Mouse (Mus musculus): ENCODE measurements around the gene Msrb1.
"Not testable (repeated sequence)": the region's sequence is repeated elsewhere in the genome, so short reads cannot be mapped to it uniquely, and the experiment has no call there.

Gene Msrb1

GRCm38 (mm10) chr17:24715556-24715955, 20.9 kb upstream of the Msrb1 start:
- H3K36me3 ChIP-seq (ENCODE audit: insufficient read depth, low read length) = peaks cover 42% of the 10 kb centered on the region
- no peaks in the 10 kb centered on the region for H3K9me3 ChIP-seq (ENCODE audit: low read length)
- no peak for TF ChIP-seq CTCF (conservative IDR thresholded peaks at IDR 0.05; ENCODE audit: low read length)
- no peak for TF ChIP-seq POU5F1 (IDR thresholded peaks at IDR 0.05; ENCODE audit: borderline replicate concordance, low read length)
- TF ChIP-seq NANOG (IDR thresholded peaks at IDR 0.05; ENCODE audit: borderline replicate concordance, low read length) = no peak
- H3K4me1 ChIP-seq (replicated peaks; ENCODE audit: low read depth, low read length) = peaks cover 29% of the 10 kb centered on the region
- no peak overlapping the region for H3K4me3 ChIP-seq (replicated peaks; ENCODE audit: low read length)
- no peaks in the 10 kb centered on the region for H3K27me3 ChIP-seq (ENCODE audit: insufficient read depth, low read length)

- no peak for TF ChIP-seq CTCF (conservative IDR thresholded peaks at IDR 0.05; ENCODE audit: low read length)
- TF ChIP-seq POU5F1 (IDR thresholded peaks at IDR 0.05; ENCODE audit: borderline replicate concordance, low read length) = no peak
- no peak for TF ChIP-seq NANOG (IDR thresholded peaks at IDR 0.05; ENCODE audit: borderline replicate concordance, low read length)
- Histone ChIP-seq H3K4me3 (replicated peaks; ENCODE audit: low read length) (no peak overlapping the region), H3K27me3 (ENCODE audit: insufficient read depth, low read length) (no peaks in the 10 kb centered on the region), H3K4me1 (replicated peaks; ENCODE audit: low read depth, low read length) (peaks cover 29% of the 10 kb centered on the region), H3K36me3 (ENCODE audit: insufficient read depth, low read length) (peaks cover 48% of the 10 kb centered on the region), H3K9me3 (ENCODE audit: low read length) (no peaks in the 10 kb centered on the region)
Observed at GRCm38 (mm10) chr17:24716166-24716682, 20.2 kb upstream of the Msrb1 start.

- H3K4me1 ChIP-seq (replicated peaks; ENCODE audit: low read depth, low read length) = peaks cover 46% of the 10 kb centered on the region
- no peaks in the 10 kb centered on the region for H3K9me3 ChIP-seq (ENCODE audit: low read length)
- H3K4me3 ChIP-seq (replicated peaks; ENCODE audit: low read length) = peak within 1 kb of the TSS; percentile 93
- no peaks in the 10 kb centered on the region for H3K27me3 ChIP-seq (ENCODE audit: insufficient read depth, low read length)
- no peak for TF ChIP-seq NANOG (IDR thresholded peaks at IDR 0.05; ENCODE audit: borderline replicate concordance, low read length)
- TF ChIP-seq POU5F1 (IDR thresholded peaks at IDR 0.05; ENCODE audit: borderline replicate concordance, low read length) = no peak
- no peak for TF ChIP-seq CTCF (conservative IDR thresholded peaks at IDR 0.05; ENCODE audit: low read length)
- peaks cover 63% of the 10 kb centered on the region for H3K36me3 ChIP-seq (ENCODE audit: insufficient read depth, low read length)
Observed at GRCm38 (mm10) chr17:24717943-24718342, 18.5 kb upstream of the Msrb1 start, which contains the start of the genes Rnf151 and Rps2. Gene Rnf151 (minus strand): TSS chr17:24718063. Gene Rps2 (plus strand): TSS chr17:24718116.

- not testable (repeated sequence) for H3K9me3 ChIP-seq (ENCODE audit: low read length); H3K27me3 ChIP-seq (ENCODE audit: insufficient read depth, low read length)
- Histone ChIP-seq H3K4me3 (replicated peaks; ENCODE audit: low read length) (peak overlapping the region; percentile 93), H3K36me3 (ENCODE audit: insufficient read depth, low read length) (peaks cover 63% of the 10 kb centered on the region), H3K4me1 (replicated peaks; ENCODE audit: low read depth, low read length) (peaks cover 54% of the 10 kb centered on the region)
Observed at GRCm38 (mm10) chr17:24718938-24719337, 17.5 kb upstream of the Msrb1 start.

- Histone ChIP-seq H3K4me1 (replicated peaks; ENCODE audit: low read depth, low read length) (peaks cover 57% of the 10 kb centered on the region), H3K9me3 (ENCODE audit: low read length) (no peaks in the 10 kb centered on the region), H3K27me3 (ENCODE audit: insufficient read depth, low read length) (no peaks in the 10 kb centered on the region), H3K4me3 (replicated peaks; ENCODE audit: low read length) (peak overlapping the region; percentile 93), H3K36me3 (ENCODE audit: insufficient read depth, low read length) (peaks cover 63% of the 10 kb centered on the region)
- TF ChIP-seq NANOG (IDR thresholded peaks at IDR 0.05; ENCODE audit: borderline replicate concordance, low read length) (no peak), CTCF (conservative IDR thresholded peaks at IDR 0.05; ENCODE audit: low read length) (no peak), POU5F1 (IDR thresholded peaks at IDR 0.05; ENCODE audit: borderline replicate concordance, low read length) (no peak)
Observed at GRCm38 (mm10) chr17:24719494-24720222, 16.8 kb upstream of the Msrb1 start.

GRCm38 (mm10) chr17:24720616-24721015, 15.8 kb upstream of the Msrb1 start:
- peaks cover 62% of the 10 kb centered on the region for H3K4me1 ChIP-seq (replicated peaks; ENCODE audit: low read depth, low read length)
- not testable (repeated sequence) for H3K9me3 ChIP-seq (ENCODE audit: low read length); H3K27me3 ChIP-seq (ENCODE audit: insufficient read depth, low read length)
- H3K36me3 ChIP-seq (ENCODE audit: insufficient read depth, low read length) = peaks cover 57% of the 10 kb centered on the region
- H3K4me3 ChIP-seq (replicated peaks; ENCODE audit: low read length) = peak overlapping the region; percentile 93

- not testable (repeated sequence) for H3K27me3 ChIP-seq (ENCODE audit: insufficient read depth, low read length); H3K9me3 ChIP-seq (ENCODE audit: low read length)
- Histone ChIP-seq H3K36me3 (ENCODE audit: insufficient read depth, low read length) (peaks cover 49% of the 10 kb centered on the region), H3K4me3 (replicated peaks; ENCODE audit: low read length) (peak overlapping the region; percentile 93), H3K4me1 (replicated peaks; ENCODE audit: low read depth, low read length) (peaks cover 59% of the 10 kb centered on the region)
Observed at GRCm38 (mm10) chr17:24721383-24721955, 15.0 kb upstream of the Msrb1 start.

- Histone ChIP-seq H3K4me1 (replicated peaks; ENCODE audit: low read depth, low read length) (peaks cover 50% of the 10 kb centered on the region), H3K36me3 (ENCODE audit: insufficient read depth, low read length) (peaks cover 40% of the 10 kb centered on the region), H3K4me3 (replicated peaks; ENCODE audit: low read length) (peak overlapping the region; percentile 93), H3K27me3 (ENCODE audit: insufficient read depth, low read length) (no peaks in the 10 kb centered on the region), H3K9me3 (ENCODE audit: low read length) (no peaks in the 10 kb centered on the region)
- TF ChIP-seq POU5F1 (IDR thresholded peaks at IDR 0.05; ENCODE audit: borderline replicate concordance, low read length) = no peak
- TF ChIP-seq CTCF (conservative IDR thresholded peaks at IDR 0.05; ENCODE audit: low read length) = no peak
- TF ChIP-seq NANOG (IDR thresholded peaks at IDR 0.05; ENCODE audit: borderline replicate concordance, low read length) = no peak
Observed at GRCm38 (mm10) chr17:24722220-24722924, 14.1 kb upstream of the Msrb1 start.
